Mouse (Mus musculus) thymus, adult 2 months (tissue): ENCODE data around the gene D430041D05Rik.

Experiments
- CTCF ChIP-seq: fragments of 200-500 bp; IDR thresholded peaks from 2 replicates; pipeline ENCODE4 v1.5.1; 2012; ENCODE audit warnings: mild to moderate bottlenecking, control low read depth, low read length, moderate library complexity, borderline replicate concordance; ENCODE audit not compliant: control insufficient read depth, poor library complexity, insufficient read depth; ENCODE audit errors: extremely low read depth
- POLR2A ChIP-seq: fragments of 200-500 bp; IDR thresholded peaks from 2 replicates; pipeline ENCODE4 v1.6.1; 2012; ENCODE audit warnings: mild to moderate bottlenecking, low read length, control low read depth, moderate library complexity; ENCODE audit not compliant: control insufficient read depth, poor library complexity, insufficient read depth; ENCODE audit errors: extremely low read depth

DNA sequence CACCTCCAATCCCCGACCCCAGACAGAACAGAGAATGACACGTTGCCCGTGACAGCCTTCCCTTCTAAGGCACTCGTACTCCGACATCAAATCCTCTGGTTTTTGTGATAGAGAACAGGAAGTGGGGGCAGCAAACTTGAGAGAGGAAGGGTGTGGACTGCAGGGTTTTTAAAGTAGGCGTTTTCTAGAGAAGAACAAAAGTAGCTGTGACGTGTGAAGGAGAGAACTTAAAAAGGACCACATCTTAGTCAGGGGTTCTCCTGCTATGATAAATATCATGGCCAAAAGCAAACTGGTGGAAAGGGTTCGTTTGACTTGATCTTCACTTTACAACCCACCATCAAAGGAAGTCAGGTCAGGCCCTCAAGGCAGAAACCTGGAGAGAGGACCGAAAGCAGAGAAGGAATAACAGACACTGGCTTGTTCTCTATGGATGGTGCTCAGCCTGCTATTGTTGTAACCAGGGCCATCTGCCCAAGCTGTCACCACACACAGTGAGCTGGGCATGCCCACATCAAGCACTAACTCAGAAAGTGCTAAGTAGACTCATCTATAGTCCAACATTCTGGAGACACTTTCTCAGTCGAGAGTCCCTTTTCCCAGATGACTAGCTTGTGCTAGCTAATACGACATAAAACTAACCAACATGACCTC is 238.0 kb downstream of the D430041D05Rik start:
- TF ChIP-seq POLR2A (no peak), CTCF (no peak)
